Mouse (Mus musculus) left cerebral cortex, adult 18-20 months (tissue): ENCODE measurements around the gene Ilf3. TPM values are rescaled to one million over a fixed set of nuclear protein-coding genes. Genes with fewer than 3 reads are reported as not detected.

Experiments
- DNase-seq, 2 experiments: peaks; one replicate each; pipeline ENCODE4 v3.0.0; 2021 to 2022; ENCODE audit warnings: low spot score in 2 of 2, mixed read lengths in 1 of 2
- total RNA-seq, 2 experiments: library from RNA; stranded (reverse); gene quantifications; 2 replicates each; pipeline ENCODE4 v1.2.3; 2021

The Ilf3 gene
- total RNA-seq, 2 experiments from 2014 or later = 79.2 to 81.4 TPM

DNA sequence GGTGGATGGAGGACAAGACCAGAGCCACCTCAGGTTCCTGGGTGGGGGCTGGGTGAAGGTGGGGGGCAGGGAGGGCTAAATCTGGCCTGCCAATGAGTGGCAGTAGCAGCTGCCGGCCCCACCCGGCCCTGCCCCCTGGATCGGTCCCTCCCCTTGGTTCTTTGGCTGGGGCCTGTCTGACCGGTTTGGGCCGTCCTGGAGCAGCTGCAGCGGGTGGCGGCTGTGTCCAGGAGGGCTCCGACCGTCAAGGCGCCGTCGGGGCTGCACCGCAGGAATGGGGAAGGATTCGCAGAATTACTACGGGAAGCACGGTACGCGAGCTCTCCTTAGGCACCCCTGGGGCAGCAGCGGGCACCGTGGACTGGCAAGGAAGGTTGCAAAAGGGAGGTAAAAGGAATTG is 30.0 kb upstream of the Ilf3 start:
- no peak for DNase-seq

DNA sequence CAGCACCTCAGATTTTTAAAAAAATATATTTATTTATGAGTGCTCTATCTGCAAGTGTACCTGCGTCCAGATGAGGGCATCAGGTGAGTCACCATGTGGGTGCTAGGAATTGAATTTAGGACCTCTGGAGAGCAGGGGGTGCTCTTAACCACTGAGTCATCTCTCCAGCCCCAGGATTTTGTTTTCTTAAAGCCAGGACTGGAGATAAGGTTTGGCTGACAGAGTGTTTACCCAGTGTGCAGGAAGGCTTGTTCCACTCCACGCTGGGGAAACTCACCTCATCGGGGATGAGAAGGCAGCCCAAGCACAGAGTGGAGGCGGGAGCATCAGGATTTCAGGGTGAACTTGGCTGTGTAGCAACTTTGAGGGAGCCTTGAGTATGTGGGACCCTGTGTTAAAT is 27.3 kb upstream of the Ilf3 start:
- DNase-seq = no peak

DNA sequence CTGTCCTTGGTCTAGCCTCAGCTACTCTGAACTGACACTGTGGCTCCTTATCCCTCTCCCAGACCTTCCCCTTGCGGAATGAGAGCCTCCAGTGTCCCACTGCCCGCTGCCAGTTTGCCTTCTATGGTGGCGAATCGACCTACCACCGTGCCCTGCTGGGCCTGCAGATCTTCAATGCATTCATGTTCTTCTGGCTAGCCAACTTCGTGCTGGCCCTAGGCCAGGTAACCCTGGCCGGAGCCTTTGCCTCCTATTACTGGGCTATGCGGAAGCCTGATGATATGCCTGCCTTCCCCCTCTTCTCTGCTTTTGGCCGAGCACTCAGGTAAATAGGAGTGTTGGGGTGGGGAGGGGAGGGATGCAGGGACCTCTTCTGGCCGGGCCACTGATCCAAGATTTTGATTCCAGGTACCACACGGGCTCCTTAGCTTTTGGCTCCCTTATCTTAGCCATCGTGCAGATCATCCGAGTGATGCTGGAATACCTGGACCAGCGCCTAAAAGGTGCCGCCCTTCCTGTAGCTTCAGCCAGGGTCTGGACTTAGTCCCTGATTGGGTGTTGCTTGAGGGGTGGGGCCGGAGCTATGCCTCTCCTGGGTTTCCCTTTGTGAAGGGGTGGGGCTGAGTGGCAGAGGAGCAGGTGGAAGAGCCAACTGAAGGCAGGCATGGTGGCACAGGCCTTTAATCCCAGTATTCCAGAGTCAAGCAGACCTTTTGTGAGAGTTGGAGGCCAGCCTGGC is 20.9 kb upstream of the Ilf3 start:
- no peak for DNase-seq

DNA sequence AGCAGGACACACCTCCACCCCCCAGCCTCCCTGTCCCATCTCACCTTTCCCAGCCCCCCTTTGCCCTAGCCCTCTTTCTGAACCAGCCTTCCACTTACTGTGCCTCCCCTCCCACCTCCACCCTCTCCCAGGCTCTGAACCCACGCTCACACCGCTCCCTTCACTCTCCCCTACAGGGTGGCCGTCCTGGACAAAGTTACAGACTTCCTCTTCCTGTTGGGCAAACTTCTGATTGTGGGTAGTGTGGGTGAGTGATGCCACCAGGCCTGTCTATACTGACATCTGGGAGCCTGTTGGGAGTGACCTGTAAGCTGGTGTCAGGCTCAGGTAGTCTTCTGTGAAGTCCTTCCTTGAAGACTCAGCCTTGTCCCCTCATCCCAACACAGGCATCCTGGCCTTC is 19.5 kb upstream of the Ilf3 start:
- no peak for DNase-seq

DNA sequence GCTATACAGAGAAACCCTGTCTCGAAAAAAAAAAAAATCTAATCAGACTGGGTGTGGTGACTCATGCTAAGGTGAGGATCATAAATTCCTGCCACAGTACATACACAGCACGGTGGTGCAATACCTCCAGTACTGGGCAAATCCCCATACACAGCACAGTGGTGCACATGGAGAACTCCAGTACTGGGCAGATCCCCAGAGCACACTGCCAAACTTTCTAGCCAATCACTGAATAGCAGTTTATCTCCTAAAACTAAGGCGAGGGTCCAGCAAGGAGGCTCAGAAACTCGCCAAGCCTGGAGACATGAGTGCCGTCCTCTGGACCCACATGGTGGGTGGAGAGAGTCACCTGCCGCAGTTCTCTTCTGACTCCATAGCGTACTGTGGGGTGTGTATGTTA is 16.5 kb upstream of the Ilf3 start:
- no peak for DNase-seq

DNA sequence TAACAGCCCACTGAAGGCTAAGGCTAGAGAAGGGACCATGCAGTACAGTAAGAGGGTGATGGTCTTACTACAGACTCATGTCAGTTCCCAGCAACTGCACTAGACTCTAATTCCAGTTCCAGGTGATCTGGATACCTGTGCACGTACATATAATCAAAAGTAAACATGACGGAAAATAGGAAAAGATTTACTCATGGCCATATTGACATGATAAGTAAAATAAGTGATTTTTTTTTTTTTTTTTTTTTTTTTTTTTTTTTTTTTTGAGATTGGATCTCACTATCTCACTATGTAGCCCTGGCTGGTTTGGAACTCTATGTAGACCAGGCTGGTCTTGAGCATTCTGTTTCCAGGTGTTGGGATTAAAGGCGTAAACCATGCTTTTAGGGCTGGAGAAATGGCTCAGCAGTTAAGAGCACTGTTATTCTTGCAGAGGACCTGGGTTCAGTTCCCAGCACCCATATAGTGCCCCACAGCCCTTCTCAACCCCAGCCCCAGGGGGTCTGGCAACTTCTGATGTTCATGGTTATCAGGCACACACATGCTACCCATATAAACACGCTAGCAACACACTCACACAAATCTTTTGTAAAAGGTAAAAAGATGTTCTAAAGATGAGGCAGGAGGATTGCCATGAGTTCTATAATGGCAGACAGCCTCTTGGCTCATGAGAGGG is 15.8 kb upstream of the Ilf3 start:
- no peak for DNase-seq

DNA sequence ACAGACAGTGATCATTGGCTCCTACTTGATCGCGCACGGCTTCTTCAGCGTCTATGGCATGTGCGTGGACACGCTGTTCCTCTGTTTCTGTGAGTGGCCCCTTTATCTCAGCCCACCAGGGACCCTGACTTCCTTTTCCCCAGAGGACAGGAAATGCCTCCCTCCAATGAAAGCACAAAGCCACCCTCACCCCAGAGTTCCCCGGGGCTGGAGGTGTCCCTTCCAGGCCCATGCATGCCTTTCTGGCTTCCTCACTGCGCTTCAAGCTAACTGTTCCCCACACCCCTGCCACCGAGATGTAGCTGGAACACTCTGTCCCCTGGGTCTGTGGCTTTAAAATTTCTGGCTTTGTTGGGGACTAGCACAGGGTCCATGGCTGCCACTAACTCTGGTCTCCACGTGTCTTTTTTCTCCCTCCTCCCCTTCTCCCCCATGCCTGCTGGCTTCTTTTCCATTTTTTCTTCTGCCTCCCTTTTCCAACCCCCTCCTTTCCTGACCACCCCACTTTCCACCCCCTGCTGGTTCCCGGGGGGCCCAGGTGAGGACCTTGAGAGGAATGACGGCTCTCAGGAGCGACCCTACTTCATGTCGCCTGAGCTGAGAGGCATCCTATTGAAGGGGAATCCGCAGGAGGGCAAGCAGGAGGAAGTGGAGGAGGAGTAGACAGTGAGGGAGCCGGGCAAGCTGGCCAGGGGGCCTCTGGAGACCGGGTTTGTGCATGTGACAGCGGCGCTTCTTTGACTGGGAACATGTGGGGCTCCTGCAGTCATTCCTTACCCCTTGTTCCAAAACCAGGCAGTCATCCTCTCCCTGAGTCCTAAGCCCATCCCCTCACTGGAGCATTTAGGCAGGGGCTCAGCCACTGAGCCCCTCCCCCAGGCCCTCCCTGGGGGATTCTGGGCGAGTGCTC is 15.0 kb upstream of the Ilf3 start:
- no peak for DNase-seq

DNA sequence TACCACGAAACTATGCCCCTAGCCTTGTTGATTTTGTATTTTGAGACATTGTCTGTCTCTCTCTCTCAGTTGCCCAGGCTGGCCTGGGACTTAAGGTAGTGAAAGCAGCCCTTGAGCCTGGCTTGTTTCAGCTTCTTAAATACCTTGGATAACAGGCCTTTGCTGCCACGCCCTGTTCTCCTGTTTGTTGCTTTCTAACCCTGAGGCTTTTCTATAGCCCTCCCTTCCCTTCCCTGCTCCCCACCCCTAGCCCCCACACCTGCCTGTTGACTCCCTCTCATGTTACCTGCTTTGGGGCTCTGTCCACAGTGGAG is 14.3 kb upstream of the Ilf3 start:
- DNase-seq = no peak

DNA sequence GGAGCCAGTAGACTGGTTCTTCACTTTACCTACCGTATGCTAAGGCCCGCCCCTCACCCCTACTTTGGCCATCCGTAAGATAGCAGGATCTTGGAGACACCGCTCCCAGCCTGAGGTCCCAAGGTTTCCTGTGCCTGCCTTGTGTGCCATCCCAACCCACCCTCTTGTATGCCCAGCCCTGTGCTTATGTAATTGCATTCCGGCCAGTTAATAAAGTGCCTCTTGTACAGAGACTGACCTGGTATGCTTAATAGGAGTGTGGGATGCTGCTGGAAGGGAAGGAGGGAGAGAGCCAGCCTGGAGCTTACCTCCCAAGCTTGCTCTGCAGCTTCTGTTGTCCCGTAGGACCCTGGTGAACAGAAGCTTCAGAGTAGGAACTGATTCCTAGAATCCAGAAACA is 12.9 kb upstream of the Ilf3 start:
- no peak for DNase-seq

DNA sequence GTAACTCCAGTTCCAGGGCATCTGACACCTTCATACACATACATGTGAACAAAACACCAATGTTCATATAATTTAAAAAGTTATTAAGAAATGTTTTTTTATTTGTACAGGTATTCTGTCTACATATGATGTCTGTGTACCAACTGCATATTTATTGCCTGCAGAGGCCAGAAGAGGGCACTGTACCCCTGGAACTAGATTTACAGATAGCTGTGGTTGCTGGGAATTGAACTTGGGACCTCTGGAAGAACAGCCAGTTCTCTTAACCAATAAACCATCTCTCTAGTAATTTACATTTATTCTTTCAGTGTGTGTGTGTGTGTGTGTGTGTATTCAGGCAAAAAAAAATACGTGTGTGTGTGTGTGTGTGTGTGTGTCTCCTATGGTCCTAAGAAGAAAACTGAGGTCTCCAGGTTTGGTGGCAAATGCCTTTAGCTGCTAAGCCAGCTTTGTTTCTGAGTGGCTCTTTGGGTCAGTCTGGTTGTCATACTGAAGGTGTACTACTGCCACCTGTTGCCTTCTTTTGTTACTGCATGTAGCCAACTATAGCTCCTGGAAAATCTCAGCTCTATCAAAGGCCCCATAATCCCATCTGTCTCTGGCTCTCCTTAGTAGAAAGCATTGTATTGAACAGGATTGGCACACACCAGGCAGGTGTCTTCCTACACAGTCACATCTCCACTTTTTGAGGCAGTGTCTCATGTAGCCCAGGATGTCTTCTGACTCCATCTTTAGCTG is 10.5 kb upstream of the Ilf3 start:
- DNase-seq = peak; percentile 67 to 68

DNA sequence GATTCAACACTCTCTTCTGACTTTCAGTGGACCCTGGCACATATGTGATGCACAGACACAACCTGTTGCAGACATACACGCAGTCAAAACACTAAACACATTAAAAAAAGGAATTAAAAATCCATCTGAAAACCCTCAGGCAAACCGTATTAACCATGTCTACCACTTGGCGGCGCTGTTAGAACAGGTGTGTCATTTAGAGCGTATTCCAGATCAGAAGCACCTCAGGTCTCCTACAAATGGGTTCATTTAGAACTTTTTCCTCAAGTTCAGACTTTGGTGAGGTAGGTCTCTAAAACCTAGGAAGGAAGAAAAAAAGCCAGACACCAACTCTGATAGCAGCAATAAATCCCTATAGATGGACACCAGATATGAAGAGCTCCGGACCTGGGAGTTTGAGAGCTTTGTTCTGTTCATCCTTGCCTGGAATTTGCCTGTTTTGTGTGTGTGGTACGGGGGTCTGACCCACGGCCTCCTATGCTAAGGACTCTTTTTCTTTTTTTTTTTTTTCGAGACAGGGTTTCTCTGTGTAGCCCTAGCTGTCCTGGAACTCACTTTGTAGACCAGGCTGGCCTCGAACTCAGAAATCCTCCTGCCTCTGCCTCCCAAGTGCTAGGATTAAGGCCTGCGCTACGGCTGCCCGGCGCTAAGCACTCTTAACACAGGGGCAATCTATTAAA is 990 bp upstream of the Ilf3 start:
- DNase-seq = peak; percentile 61 to 72

DNA sequence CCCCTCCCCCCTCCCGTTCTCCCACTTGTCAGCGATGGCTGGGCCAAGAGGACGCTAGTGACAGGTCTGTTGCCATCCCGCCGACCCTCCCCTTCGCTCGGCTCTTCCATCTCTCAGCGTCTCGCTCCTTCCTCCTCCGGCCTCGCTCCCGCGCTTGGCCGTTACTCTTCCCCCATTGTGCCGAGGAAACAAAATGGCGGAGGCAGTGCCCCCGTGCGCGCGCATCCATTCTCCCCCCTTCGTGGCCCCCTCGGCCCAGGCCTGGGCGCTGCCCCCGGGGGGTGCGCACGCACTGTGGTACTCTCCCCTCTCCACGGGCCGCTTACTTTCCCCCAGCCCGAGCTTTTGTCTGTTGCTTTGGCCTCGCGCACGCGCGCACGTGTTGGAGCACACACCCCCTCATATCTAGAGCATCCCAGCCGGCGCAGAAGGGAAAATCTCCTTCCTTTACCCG is 487 bp downstream of the Ilf3 start:
- DNase-seq = peak; percentile 52 to 60

DNA sequence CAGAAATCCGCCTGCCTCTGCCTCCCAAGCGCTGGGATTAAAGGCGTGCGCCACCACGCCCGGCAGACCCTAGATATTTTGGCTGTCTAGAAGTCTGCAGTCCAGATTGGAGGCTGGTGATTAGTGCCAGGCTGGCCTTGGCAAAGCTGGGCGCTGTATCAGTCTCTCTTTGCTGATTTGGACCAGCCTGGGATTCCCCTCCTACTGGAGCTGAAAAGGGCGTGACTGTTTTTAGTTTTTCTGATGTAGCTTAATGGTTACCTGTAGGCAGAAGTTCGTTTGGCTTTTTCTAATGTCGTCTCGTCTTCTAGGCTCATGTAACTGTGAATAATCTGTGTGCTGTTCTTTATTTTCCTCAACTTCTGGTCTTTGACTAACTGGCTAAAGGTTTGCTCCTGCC is 1.4 kb downstream of the Ilf3 start:
- no peak for DNase-seq

DNA sequence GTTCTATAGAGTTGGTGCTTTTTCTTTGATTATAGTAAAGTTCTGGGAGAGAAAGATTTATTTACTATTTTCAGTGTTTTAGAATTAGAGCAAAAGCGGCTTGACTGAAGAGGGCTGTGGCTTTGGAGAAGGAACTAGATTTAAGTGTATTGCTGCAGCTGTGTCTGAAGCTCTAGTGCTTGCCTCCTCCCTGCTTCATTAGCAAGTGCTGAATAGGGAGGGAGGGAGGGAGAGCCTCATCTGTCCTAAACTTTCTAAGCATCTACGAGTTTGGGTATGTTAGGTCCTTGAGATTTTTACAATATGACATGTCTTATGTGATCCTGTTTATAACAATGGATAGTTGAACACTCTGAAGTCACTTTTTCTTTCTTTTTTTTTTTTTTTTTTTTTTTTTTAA is 3.2 kb downstream of the Ilf3 start:
- DNase-seq = no peak

DNA sequence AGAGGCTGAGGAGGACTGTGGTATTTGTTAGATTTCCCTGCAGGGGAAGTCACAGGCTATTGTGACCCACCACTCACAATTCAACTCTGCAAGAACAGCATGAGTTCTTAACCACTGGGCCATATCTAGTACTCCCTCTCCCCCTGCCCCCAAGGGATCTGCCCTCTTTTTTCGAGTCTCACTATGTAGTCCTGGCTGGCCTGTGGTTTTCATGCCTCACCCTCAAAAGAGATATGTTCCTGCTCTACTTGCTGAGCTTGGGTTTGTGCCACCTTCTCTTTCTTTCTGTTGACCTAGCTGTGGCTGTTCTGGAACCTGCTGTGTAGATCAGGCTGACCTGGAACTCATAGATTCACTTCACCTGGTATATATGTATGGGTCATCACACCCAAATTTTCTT is 4.8 kb downstream of the Ilf3 start:
- DNase-seq = no peak

DNA sequence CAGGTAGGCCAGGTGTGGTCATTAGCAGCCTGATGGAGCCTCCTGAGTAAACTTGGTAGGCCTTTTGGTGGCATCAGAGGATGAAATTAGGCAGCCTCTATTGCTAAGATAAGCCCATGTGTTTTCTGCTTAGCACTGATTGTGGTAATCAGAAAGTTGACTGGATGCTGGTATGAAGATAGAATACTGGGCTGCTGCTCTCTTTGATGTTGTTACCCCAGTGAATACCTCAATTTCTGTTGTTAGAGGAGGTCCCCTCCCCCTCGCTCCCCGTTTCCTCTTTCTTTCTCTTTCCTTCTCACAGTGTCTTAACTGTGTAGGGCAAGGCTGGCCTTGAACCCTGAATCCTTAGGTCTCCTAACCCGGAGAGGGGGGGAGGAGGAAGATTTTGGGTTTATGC is 11.5 kb downstream of the Ilf3 start:
- DNase-seq = no peak

DNA sequence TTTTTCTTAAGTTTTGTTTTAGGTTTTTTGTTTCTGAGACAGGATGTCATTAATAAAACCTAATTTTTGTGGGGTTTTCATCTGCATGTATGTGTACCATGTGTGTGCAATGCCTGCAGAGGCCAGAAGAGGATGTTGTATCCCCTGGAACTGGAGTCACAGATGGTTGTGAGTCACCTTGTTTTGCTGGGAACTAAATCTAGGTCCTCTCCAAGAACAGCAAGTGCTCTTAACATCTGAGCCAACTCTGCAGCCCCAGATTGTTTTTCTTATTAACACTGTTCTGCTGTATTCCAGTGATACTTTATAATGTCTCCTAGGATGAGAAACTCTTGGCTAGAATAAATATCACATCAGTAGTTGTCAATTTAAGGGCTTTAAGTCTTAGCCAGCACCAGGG is 13.2 kb downstream of the Ilf3 start:
- DNase-seq = no peak

DNA sequence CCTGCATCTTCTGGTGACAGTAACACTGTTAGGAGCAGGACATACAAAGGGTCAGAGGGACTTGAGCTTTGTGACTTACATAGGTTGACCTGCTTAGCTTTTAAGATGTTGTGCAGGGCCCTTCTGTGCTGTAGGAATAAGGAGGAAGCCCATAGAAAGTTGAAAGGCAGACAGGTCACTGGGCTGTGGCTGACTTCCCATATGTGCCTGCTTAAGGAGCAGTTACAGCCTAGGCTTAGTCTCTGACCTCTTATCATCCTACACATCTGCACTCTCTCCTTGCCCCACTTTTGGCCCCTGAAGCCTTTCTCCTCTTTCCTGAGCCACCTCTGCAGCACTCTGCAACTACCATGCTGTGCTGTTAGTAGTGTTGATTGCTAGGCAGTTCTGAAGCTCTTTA is 16.3 kb downstream of the Ilf3 start:
- DNase-seq = no peak

DNA sequence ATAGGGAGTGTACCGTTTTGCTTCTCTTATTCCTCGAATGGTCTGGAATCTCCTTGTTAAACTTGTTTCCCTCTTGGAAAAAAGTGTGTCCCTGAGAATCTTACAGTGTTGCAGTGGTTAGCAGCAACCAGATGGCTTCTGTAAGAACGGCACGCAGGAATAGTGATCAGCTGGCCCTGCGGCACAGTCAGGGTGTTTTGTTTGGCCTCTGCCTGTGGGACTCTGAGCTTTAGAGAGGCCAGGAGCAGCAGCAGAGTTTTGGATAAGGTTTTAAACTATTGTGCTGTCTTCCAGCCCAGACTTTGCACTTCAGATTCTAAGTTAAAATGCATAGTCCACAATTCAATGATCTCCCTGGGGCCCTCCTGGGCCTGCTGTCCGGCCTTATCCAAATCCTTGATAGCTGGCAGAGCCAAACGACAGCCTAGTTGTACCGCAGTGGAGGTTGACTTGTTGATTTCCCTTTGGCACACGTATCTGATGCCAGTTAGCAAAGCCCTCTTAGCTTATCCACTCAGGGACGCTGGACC is 25.0 kb downstream of the Ilf3 start:
- no peak for DNase-seq

DNA sequence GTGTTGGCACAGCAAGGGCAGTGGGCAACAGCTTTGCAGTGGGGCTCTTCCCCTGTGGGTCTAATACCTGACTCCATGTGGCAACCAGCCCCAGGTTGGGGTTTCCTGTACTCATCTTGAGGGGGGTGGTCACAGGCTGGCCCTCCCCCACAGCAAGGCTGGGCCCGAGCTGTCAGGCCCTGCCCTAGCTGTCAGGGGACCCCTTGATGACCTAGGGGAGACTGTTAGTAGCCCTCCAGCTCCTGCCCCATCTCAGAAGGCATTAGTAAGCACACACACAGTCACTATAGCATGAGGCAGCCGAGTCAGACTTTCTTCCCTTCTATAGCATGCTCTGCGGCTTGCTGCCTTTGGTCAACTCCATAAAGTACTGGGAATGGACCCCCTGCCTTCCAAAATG is 28.0 kb downstream of the Ilf3 start:
- no peak for DNase-seq

DNA sequence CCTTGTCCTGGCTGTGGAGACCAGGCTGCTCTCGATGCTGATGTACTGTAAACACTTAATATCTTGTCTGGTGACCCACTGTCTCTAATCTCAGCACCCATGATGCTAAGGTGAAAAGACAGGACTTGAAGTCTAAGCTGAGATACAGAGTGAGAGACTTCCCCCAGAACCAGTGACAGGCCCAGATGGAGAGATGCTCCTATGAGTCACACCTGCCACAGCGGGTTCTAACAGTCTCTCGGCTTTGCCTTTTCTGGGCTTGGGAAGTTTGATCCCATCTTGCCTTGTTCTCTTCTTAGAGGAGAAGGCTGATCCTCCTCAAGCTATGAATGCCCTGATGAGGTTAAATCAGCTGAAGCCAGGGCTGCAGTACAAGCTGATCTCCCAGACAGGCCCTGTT is 29.5 kb downstream of the Ilf3 start:
- DNase-seq = no peak
